Mouse (Mus musculus) forebrain, embryonic 14.5 days (tissue): ENCODE measurements around the gene Brsk2. TPM values are rescaled to one million over a fixed set of nuclear protein-coding genes. Genes with fewer than 3 reads are reported as not detected.

Experiments
- ATAC-seq: fragments of 200-750 bp; cut with Nextera tagmentation; 2 replicates; pipeline ENCODE4 v1.8.0; 2017; ENCODE audit warnings: mild to moderate bottlenecking, moderate library complexity
- DNase-seq: peaks from one replicate; pipeline ENCODE4 v3.0.0-alpha.2; 2015; ENCODE audit warnings: low spot score
- H3K27ac ChIP-seq: fragments of 300-500 bp; sonication (generic); 2 replicates; pipeline ENCODE4 v1.5.1; 2014; ENCODE audit warnings: low read depth, mild to moderate bottlenecking, control low read depth, low read length, moderate library complexity
- H3K27me3 ChIP-seq: fragments of 300-500 bp; sonication (generic); replicated peaks from 2 replicates; pipeline ENCODE4 v1.6.1; 2014; ENCODE audit warnings: low read length, control low read depth, mixed read lengths; ENCODE audit not compliant: control insufficient read depth, insufficient read depth
- H3K36me3 ChIP-seq: fragments of 300-500 bp; sonication (generic); 2 replicates; pipeline ENCODE4 v1.6.1; 2014; ENCODE audit warnings: low read length, control low read depth; ENCODE audit not compliant: control insufficient read depth, insufficient read depth
- H3K4me1 ChIP-seq: fragments of 300-500 bp; sonication (generic); 2 replicates; pipeline ENCODE4 v1.6.1; 2014; ENCODE audit warnings: antibody characterized with exemption, low read length, control low read depth; ENCODE audit not compliant: control insufficient read depth, insufficient read depth
- H3K4me2 ChIP-seq: fragments of 300-500 bp; sonication (generic); 2 replicates; pipeline ENCODE4 v1.6.1; 2014; ENCODE audit warnings: mild to moderate bottlenecking, control low read depth, low read length
- H3K4me3 ChIP-seq: fragments of 300-500 bp; sonication (generic); 2 replicates; pipeline ENCODE4 v1.5.1; 2014; ENCODE audit warnings: low read depth, low read length, control low read depth
- H3K9ac ChIP-seq: fragments of 300-500 bp; sonication (generic); 2 replicates; pipeline ENCODE4 v1.6.1; 2014; ENCODE audit warnings: mild to moderate bottlenecking, low read length, control low read depth, moderate library complexity
- H3K9me3 ChIP-seq: fragments of 300-500 bp; sonication (generic); replicated peaks from 2 replicates; pipeline ENCODE4 v1.6.1; 2016; ENCODE audit warnings: low read length, control low read depth, mixed read lengths; ENCODE audit not compliant: control insufficient read depth
- WGBS: fragments of 180-500 bp; shearing (Covaris S2); extraction: QIAGEN DNeasy Blood & Tissue Kit; methylation state at CpG from one replicate; pipeline ENCODE4 v1.1.7; 2014; 5-methylcytosine and 5-hydroxymethylcytosine counted together
- polyA plus RNA-seq: library from polyadenylated mRNA; unstranded; fragments of >200 nt; fragmentation: Nextera tagmentation; extraction: Ambion mirVana; gene quantifications from 2 replicates; pipeline ENCODE4 v1.2.1, GENCODE M21; 2014

Gene Brsk2
- polyA plus RNA-seq, 1 experiment from 2014 or later, result 20.8 TPM

GRCm38 (mm10) chr7:141928642-141929041, 20.9 kb upstream of the Brsk2 start:
- H3K9ac ChIP-seq, result no peak overlapping the region
- H3K27ac ChIP-seq, result no peak overlapping the region
- H3K27me3 ChIP-seq, result no peaks in the 10 kb centered on the region
- H3K4me1 ChIP-seq, result no peaks in the 10 kb centered on the region
- DNase-seq, result no peak
- ATAC-seq, result no peak
- no peaks in the 10 kb centered on the region for H3K9me3 ChIP-seq
- WGBS, result 79% methylated on average over 10 of the region's 10 CpGs
- H3K4me3 ChIP-seq, result no peak overlapping the region
- H3K36me3 ChIP-seq, result no peaks in the 10 kb centered on the region
- no peak overlapping the region for H3K4me2 ChIP-seq

GRCm38 (mm10) chr7:141934128-141934898, 15.2 kb upstream of the Brsk2 start:
- H3K4me1 ChIP-seq, result peaks cover 9% of the 10 kb centered on the region
- H3K27ac ChIP-seq, result peak overlapping the region; percentile 77
- H3K4me2 ChIP-seq, result no peak overlapping the region
- H3K9me3 ChIP-seq, result no peaks in the 10 kb centered on the region
- DNase-seq (peak; percentile 73), ATAC-seq (peak; percentile 79)
- 46% methylated on average over 7 of the region's 7 CpGs for WGBS
- H3K27me3 ChIP-seq, result no peaks in the 10 kb centered on the region
- H3K36me3 ChIP-seq, result no peaks in the 10 kb centered on the region
- no peak overlapping the region for H3K4me3 ChIP-seq
- no peak overlapping the region for H3K9ac ChIP-seq

- no peak for ATAC-seq
- no peaks in the 10 kb centered on the region for H3K9me3 ChIP-seq
- H3K4me3 ChIP-seq, result no peak overlapping the region
- no peaks in the 10 kb centered on the region for H3K36me3 ChIP-seq
- H3K27me3 ChIP-seq, result no peaks in the 10 kb centered on the region
- no peak overlapping the region for H3K9ac ChIP-seq
- H3K27ac ChIP-seq, result peak overlapping the region; percentile 77; the same call in 1 of the 2 replicates
- peaks cover 9% of the 10 kb centered on the region for H3K4me1 ChIP-seq
- DNase-seq, result no peak
- WGBS, result 96% methylated on average over 6 of the region's 6 CpGs
- H3K4me2 ChIP-seq, result no peak overlapping the region
These were observed 14.6 kb upstream of the Brsk2 start for GRCm38 (mm10) chr7:141934951-141935350.

DNA sequence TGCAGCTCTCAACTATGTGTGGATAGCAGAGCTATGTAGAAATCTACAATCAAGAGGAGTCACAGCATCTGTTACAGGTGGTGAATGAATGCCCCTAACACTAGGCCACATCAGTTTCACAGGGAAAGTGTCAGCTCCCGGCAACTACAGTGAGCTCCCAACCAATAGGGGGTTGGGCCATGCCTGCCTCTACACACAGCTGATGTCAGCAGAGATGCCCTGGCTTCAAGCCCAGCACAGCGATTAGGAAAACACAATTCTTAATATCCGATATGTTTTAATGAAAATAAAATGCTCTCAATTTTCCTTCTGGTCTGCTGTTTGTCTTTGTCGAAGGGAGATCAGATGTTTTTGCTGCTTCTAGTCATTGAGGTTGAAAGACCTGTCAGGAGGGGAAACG, 6.1 kb upstream of the Brsk2 start:
- DNase-seq (peak; percentile 25), ATAC-seq (no peak)
- Histone ChIP-seq H3K27me3 (no peaks in the 10 kb centered on the region), H3K4me2 (no peak overlapping the region), H3K4me1 (peaks cover 15% of the 10 kb centered on the region; the same call in 1 of the 2 replicates), H3K27ac (no peak overlapping the region), H3K9ac (no peak overlapping the region), H3K9me3 (no peaks in the 10 kb centered on the region), H3K4me3 (no peak overlapping the region), H3K36me3 (no peaks in the 10 kb centered on the region)
- WGBS, result 70% methylated on average over 5 of the region's 5 CpGs

GRCm38 (mm10) chr7:141945927-141946326, 3.6 kb upstream of the Brsk2 start:
- no peaks in the 10 kb centered on the region for H3K27me3 ChIP-seq
- no peak overlapping the region for H3K4me3 ChIP-seq
- peak overlapping the region; percentile 67 for H3K27ac ChIP-seq
- H3K9ac ChIP-seq, result peak overlapping the region; percentile 26; the same call in 1 of the 2 replicates
- peaks cover 20% of the 10 kb centered on the region for H3K4me1 ChIP-seq
- peak; percentile 87 for DNase-seq
- WGBS, result 10% methylated on average over 7 of the region's 7 CpGs
- H3K4me2 ChIP-seq, result peak overlapping the region; percentile 29; the same call in 1 of the 2 replicates
- H3K36me3 ChIP-seq, result no peaks in the 10 kb centered on the region
- ATAC-seq, result peak; percentile 35
- H3K9me3 ChIP-seq, result no peaks in the 10 kb centered on the region

- Histone ChIP-seq H3K4me3 (no peak overlapping the region), H3K9me3 (no peaks in the 10 kb centered on the region), H3K4me2 (no peak overlapping the region), H3K4me1 (peaks cover 35% of the 10 kb centered on the region), H3K27ac (no peak overlapping the region), H3K9ac (no peak overlapping the region), H3K36me3 (peaks cover 9% of the 10 kb centered on the region), H3K27me3 (no peaks in the 10 kb centered on the region)
- ATAC-seq (no peak), DNase-seq (no peak)
These were observed 2.0 kb upstream of the Brsk2 start for GRCm38 (mm10) chr7:141947512-141947911.

DNA sequence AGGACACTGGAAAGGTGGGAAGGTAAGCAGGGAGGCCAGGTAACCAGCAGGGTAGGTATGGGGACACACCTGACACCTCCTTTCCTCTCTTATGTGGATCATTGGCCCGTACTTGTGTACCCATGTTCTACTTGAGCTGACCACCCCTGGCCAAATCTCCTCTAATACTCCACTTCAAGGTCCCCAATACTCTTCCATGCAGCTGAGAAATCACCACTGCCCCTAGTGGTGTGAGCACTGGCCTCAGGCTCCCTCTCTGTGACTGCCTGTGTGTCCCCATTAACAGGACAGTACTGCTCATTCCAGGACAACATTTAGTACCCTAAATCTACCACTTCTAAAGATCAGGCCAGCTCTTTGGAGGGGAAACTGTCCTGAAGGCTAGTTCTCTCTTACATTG, 1.5 kb upstream of the Brsk2 start:
- Histone ChIP-seq H3K27ac (no peak overlapping the region), H3K36me3 (peaks cover 9% of the 10 kb centered on the region), H3K9ac (no peak overlapping the region), H3K9me3 (no peaks in the 10 kb centered on the region), H3K4me1 (peaks cover 34% of the 10 kb centered on the region), H3K4me3 (no peak overlapping the region), H3K4me2 (peak overlapping the region; percentile 85; the same call in 1 of the 2 replicates), H3K27me3 (no peaks in the 10 kb centered on the region)
- WGBS, result 80% methylated on average over 1 of the region's 1 CpGs
- DNase-seq, result no peak
- no peak for ATAC-seq

DNA sequence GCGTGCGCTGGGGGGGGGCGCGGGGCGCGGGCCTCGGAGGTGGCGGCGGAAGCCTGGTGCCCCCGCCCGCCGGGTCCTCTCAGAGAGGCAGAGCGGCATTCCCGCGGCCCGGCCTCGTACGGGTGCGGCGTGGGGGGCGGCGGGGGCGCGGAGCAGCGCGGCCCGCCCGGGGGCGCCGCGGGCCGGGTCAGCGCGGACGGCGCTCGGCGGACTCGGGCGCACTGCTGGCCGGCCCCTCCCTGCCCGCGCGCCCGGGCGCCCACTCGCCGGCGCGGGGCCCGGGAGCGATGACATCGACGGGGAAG, 200 bp downstream of the Brsk2 start:
- 0% methylated on average over 12 of the region's 54 CpGs for WGBS
- Histone ChIP-seq H3K4me1 (peaks cover 45% of the 10 kb centered on the region), H3K9ac (peak overlapping the region; percentile 99), H3K27me3 (no peaks in the 10 kb centered on the region), H3K36me3 (peaks cover 9% of the 10 kb centered on the region), H3K4me2 (peak overlapping the region; percentile 85), H3K27ac (peak overlapping the region; percentile 98), H3K9me3 (no peaks in the 10 kb centered on the region), H3K4me3 (peak overlapping the region; percentile 97)
- DNase-seq, result no peak
- peak; percentile 43; the same call in 1 of the 2 replicates for ATAC-seq
